Mouse (Mus musculus) midbrain, embryonic 13.5 days (tissue): ENCODE data around the gene Aldh1a3. TPM values are rescaled to one million over a fixed set of nuclear protein-coding genes. Genes with fewer than 3 reads are reported as not detected.

Source experiments
- microRNA-seq: library from miRNA; unstranded; fragments of <30 nt; microRNA quantifications from one replicate; pipeline ENCODE4, GENCODE M21; 2016
- polyA plus RNA-seq: library from polyadenylated mRNA; unstranded; fragments of >200 nt; fragmentation: Nextera tagmentation; extraction: Ambion mirVana; gene quantifications from 2 replicates; pipeline ENCODE4 v1.2.1, GENCODE M21; 2015

Aldh1a3 gene
- polyA plus RNA-seq, 1 experiment from 2014 or later, result 0.71 TPM

Small RNAs within 50 kb of the gene (microRNA-seq; reads per million reads assigned to microRNA genes)
- gene Mir7057, result not detected

Other genes with a start within 250 kb of the Aldh1a3 start
- gene Gm10974, start 61.6 kb downstream of the Aldh1a3 start, polyA plus RNA-seq, result not detected in 2 replicates
- gene Lrrk1, start 39.2 kb downstream of the Aldh1a3 start, polyA plus RNA-seq, result 2.8 and 2.9 TPM in 2 replicates